Mouse (Mus musculus): ENCODE data around the gene Det1. TPM values are rescaled to one million over a fixed set of nuclear protein-coding genes. Genes with fewer than 3 reads are reported as not detected.

Det1 gene
- polyA plus RNA-seq, 1 experiment from 2014 or later, result 11.2 TPM

- no peak overlapping the region for H3K4me3 ChIP-seq (ENCODE audit: low read depth, low read length)
Measured at GRCm38 (mm10) chr7:78863796-78864445, 16.9 kb upstream of the Det1 start.

GRCm38 (mm10) chr7:78855044-78855655 lies 8.1 kb upstream of the Det1 start:
- Histone ChIP-seq H3K9me3 (ENCODE audit: control insufficient read depth) (no peaks in the 10 kb centered on the region), H3K27ac (ENCODE audit: low read depth, low read length) (no peak overlapping the region), H3K9ac (ENCODE audit: low read depth, low read length) (no peak overlapping the region), H3K4me3 (ENCODE audit: low read depth, low read length) (no peak overlapping the region), H3K36me3 (ENCODE audit: control insufficient read depth, insufficient read depth) (no peaks in the 10 kb centered on the region), H3K4me2 (replicated peaks; ENCODE audit: low read depth) (no peak overlapping the region), H3K27me3 (replicated peaks; ENCODE audit: control insufficient read depth, insufficient read depth, low read length) (no peaks in the 10 kb centered on the region), H3K4me1 (replicated peaks; ENCODE audit: control insufficient read depth, insufficient read depth, low read length) (no peaks in the 10 kb centered on the region)
- 70% methylated on average over 5 of the region's 5 CpGs for WGBS
- ATAC-seq, result no peak
- no peak for TF ChIP-seq CTCF (IDR thresholded peaks at IDR 0.05; ENCODE audit: low read depth)

More at GRCm38 (mm10) chr7:78863796-78864445, 16.9 kb upstream of the Det1 start:
- Histone ChIP-seq H3K27me3 (replicated peaks; ENCODE audit: control insufficient read depth, insufficient read depth, low read length) (no peaks in the 10 kb centered on the region), H3K9me3 (ENCODE audit: control insufficient read depth) (no peaks in the 10 kb centered on the region), H3K9ac (ENCODE audit: low read depth, low read length) (no peak overlapping the region), H3K27ac (ENCODE audit: low read depth, low read length) (peak overlapping the region; percentile 65; the same call in 1 of the 2 replicates), H3K4me2 (replicated peaks; ENCODE audit: low read depth) (no peak overlapping the region), H3K36me3 (ENCODE audit: control insufficient read depth, insufficient read depth) (no peaks in the 10 kb centered on the region), H3K4me1 (replicated peaks; ENCODE audit: control insufficient read depth, insufficient read depth, low read length) (0 out of 2 replicates have a peak, but pooled peaks cover 5% of the 10 kb centered on the region)
- peak; percentile 62 for ATAC-seq
- 38% methylated on average over 7 of the region's 7 CpGs for WGBS
- no peak for TF ChIP-seq CTCF (IDR thresholded peaks at IDR 0.05; ENCODE audit: low read depth)

GRCm38 (mm10) chr7:78854051-78854450 lies 7.0 kb upstream of the Det1 start:
- Histone ChIP-seq H3K36me3 (ENCODE audit: control insufficient read depth, insufficient read depth) (no peaks in the 10 kb centered on the region), H3K9me3 (ENCODE audit: control insufficient read depth) (no peaks in the 10 kb centered on the region), H3K27ac (ENCODE audit: low read depth, low read length) (no peak overlapping the region), H3K4me2 (replicated peaks; ENCODE audit: low read depth) (no peak overlapping the region), H3K9ac (ENCODE audit: low read depth, low read length) (no peak overlapping the region), H3K27me3 (replicated peaks; ENCODE audit: control insufficient read depth, insufficient read depth, low read length) (no peaks in the 10 kb centered on the region), H3K4me1 (replicated peaks; ENCODE audit: control insufficient read depth, insufficient read depth, low read length) (no peaks in the 10 kb centered on the region), H3K4me3 (ENCODE audit: low read depth, low read length) (no peak overlapping the region)
- ATAC-seq, result no peak
- no peak for TF ChIP-seq CTCF (IDR thresholded peaks at IDR 0.05; ENCODE audit: low read depth)
- 57% methylated on average over 4 of the region's 4 CpGs for WGBS

GRCm38 (mm10) chr7:78846066-78846716 lies 872 bp downstream of the Det1 start:
- Histone ChIP-seq H3K4me1 (replicated peaks; ENCODE audit: control insufficient read depth, insufficient read depth, low read length) (0 out of 2 replicates have a peak, but pooled peaks cover 6% of the 10 kb centered on the region), H3K9ac (ENCODE audit: low read depth, low read length) (peak overlapping the region; percentile 87), H3K27ac (ENCODE audit: low read depth, low read length) (peak overlapping the region; percentile 86), H3K9me3 (ENCODE audit: control insufficient read depth) (no peaks in the 10 kb centered on the region), H3K4me3 (ENCODE audit: low read depth, low read length) (peak overlapping the region; percentile 84), H3K27me3 (replicated peaks; ENCODE audit: control insufficient read depth, insufficient read depth, low read length) (no peaks in the 10 kb centered on the region), H3K4me2 (replicated peaks; ENCODE audit: low read depth) (peak overlapping the region; percentile 73), H3K36me3 (ENCODE audit: control insufficient read depth, insufficient read depth) (peaks cover 21% of the 10 kb centered on the region; the same call in 1 of the 2 replicates)
- 29% methylated on average over 12 of the region's 12 CpGs for WGBS
- no peak for TF ChIP-seq CTCF (IDR thresholded peaks at IDR 0.05; ENCODE audit: low read depth)
- no peak for ATAC-seq

- Histone ChIP-seq H3K4me1 (replicated peaks; ENCODE audit: control insufficient read depth, insufficient read depth, low read length) (0 out of 2 replicates have a peak, but pooled peaks cover 4% of the 10 kb centered on the region), H3K27ac (ENCODE audit: low read depth, low read length) (no peak overlapping the region), H3K4me2 (replicated peaks; ENCODE audit: low read depth) (no peak overlapping the region), H3K9ac (ENCODE audit: low read depth, low read length) (no peak overlapping the region), H3K4me3 (ENCODE audit: low read depth, low read length) (no peak overlapping the region), H3K36me3 (ENCODE audit: control insufficient read depth, insufficient read depth) (peaks cover 51% of the 10 kb centered on the region), H3K9me3 (ENCODE audit: control insufficient read depth) (no peaks in the 10 kb centered on the region), H3K27me3 (replicated peaks; ENCODE audit: control insufficient read depth, insufficient read depth, low read length) (no peaks in the 10 kb centered on the region)
- ATAC-seq, result no peak
- TF ChIP-seq CTCF (IDR thresholded peaks at IDR 0.05; ENCODE audit: low read depth), result no peak
- WGBS, result 78% methylated on average over 5 of the region's 5 CpGs
Measured at GRCm38 (mm10) chr7:78841601-78842000, 5.5 kb downstream of the Det1 start.

- no peak overlapping the region for H3K9ac ChIP-seq (ENCODE audit: low read depth, low read length)
- no peak for ATAC-seq
- no peak for TF ChIP-seq CTCF (IDR thresholded peaks at IDR 0.05; ENCODE audit: low read depth)
- H3K4me2 ChIP-seq (replicated peaks; ENCODE audit: low read depth), result no peak overlapping the region
- H3K27ac ChIP-seq (ENCODE audit: low read depth, low read length), result no peak overlapping the region
- 93% methylated on average over 4 of the region's 4 CpGs for WGBS
- peaks cover 34% of the 10 kb centered on the region for H3K36me3 ChIP-seq (ENCODE audit: control insufficient read depth, insufficient read depth)
- no peaks in the 10 kb centered on the region for H3K4me1 ChIP-seq (replicated peaks; ENCODE audit: control insufficient read depth, insufficient read depth, low read length)
- H3K27me3 ChIP-seq (replicated peaks; ENCODE audit: control insufficient read depth, insufficient read depth, low read length), result no peaks in the 10 kb centered on the region
- no peak overlapping the region for H3K4me3 ChIP-seq (ENCODE audit: low read depth, low read length)
- no peaks in the 10 kb centered on the region for H3K9me3 ChIP-seq (ENCODE audit: control insufficient read depth)
Measured at GRCm38 (mm10) chr7:78837250-78837649, 9.8 kb downstream of the Det1 start.

All from intestine, postnatal 0 days (tissue).